Mouse (Mus musculus) fat pad, adult 2 months (tissue): ENCODE data around the gene Drc3.

Source experiments
- DNase-seq: peaks from one replicate; pipeline ENCODE4 v3.0.0-alpha.2; 2011; ENCODE audit warnings: low read depth, low spot score; ENCODE audit errors: extremely low read depth

The Drc3 gene

GRCm38 (mm10) chr11:60334124-60334523 lies 19.0 kb upstream of the Drc3 start:
- DNase-seq: no peak

GRCm38 (mm10) chr11:60335771-60336170 lies 17.4 kb upstream of the Drc3 start:
- DNase-seq: no peak

DNA sequence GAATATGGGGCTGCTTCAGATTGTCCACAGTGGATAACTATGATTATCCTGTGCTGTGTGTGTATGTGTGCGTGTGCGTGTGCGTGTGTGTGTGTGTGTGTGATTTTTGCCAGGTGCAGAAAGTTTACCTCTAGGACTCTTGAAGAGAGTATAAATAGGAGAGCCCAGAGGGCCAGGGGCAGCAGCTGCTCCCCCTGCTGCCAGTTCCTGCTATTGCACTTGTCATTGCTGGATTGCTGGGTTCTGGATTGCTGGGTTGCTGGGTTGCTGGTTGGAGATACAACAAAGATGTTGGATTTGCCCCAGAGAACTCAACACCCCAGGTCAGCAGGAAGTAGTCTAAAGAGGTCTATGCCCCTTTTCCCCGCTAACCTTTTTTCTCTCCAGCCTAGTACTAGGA lies 14.8 kb upstream of the Drc3 start:
- DNase-seq: no peak

DNA sequence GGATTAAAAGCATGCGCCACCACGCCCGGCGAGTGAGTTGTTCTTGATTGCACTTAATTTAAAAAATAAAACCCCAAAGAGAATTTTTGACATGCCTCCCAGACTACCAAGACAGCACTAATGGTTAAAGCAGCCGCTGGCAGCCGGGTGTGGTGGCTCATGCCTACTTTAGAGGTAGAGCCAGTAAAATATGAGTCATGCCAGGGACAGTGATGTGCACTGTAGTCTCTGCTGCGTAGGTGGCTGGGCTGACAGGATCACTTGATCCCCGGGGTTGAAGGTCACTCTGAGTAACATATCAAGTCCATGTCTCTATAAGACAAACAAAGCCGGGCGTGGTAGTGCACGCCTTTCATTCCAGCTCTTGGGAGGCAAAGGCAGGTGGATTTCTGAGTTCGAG lies 13.8 kb upstream of the Drc3 start:
- DNase-seq: peak; percentile 82

GRCm38 (mm10) chr11:60345868-60346267 lies 7.3 kb upstream of the Drc3 start:
- no peak for DNase-seq

- DNase-seq: no peak
Measured at GRCm38 (mm10) chr11:60346537-60346936, 6.6 kb upstream of the Drc3 start.

DNA sequence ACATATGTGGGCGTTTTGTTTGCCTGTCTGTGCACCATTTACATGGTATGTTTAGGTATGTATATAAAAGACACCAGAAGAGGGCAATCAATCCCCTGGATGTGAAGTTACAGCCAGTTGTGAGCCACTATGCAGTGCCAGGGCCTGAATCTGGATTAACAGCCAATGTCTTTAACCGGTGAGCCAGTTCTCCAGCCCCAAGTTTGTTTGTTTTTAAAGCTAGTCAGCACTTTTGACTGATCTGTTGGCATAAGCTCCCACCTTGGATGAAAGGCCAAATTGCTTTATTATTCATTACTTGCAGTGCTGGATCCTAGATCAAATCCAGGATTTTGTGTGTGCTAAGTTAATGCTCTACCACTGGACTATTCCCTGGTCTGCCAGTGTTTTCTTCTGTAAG lies 1.7 kb upstream of the Drc3 start:
- DNase-seq: no peak

- DNase-seq: no peak
Measured at GRCm38 (mm10) chr11:60351925-60352371, 1.2 kb upstream of the Drc3 start.

DNA sequence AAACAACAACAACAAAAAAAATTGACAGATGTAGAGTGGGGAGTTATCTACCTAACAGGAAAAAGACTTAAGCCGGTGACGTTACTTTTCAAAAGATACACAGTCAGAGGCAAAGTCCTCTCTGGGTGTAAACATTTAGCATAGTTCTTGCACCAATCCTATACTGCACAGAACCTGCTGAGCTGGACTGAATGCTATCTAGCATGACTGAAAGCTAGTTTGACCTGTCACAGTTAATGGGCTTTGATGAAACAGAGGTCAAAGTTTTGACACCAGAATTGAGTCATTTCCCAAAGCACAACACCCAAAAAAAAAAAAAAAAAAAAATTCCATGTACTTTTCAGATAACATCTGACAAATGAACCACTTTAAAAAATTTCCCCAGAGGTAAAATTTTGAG lies 2.8 kb downstream of the Drc3 start:
- peak; percentile 62 for DNase-seq

DNA sequence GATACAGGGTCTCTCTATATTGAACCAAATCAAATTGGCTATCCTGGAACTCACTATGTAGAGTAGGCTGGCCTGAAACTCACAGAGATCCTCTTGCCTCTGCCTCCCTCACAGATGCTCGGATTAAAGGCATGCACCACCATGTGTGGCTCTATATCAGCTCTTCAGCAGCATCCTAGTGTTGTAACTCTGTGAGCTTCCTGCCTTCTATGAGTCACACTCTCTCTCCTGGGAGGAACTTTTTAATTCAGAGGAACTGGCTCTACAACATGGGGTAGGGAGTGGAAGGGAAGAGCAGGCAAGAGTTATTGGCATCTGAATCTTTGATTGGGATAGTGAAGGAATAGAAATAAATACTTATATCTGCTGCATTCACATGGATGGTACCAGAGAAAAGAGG lies 4.0 kb downstream of the Drc3 start:
- no peak for DNase-seq

- no peak for DNase-seq
Measured at GRCm38 (mm10) chr11:60358548-60358947, 5.4 kb downstream of the Drc3 start.

- no peak for DNase-seq
Measured at GRCm38 (mm10) chr11:60359138-60359537, 6.0 kb downstream of the Drc3 start.

- DNase-seq: no peak
Measured at GRCm38 (mm10) chr11:60359936-60360335, 6.8 kb downstream of the Drc3 start.

- DNase-seq: peak; percentile 65
Measured at GRCm38 (mm10) chr11:60360631-60361201, 7.6 kb downstream of the Drc3 start.

DNA sequence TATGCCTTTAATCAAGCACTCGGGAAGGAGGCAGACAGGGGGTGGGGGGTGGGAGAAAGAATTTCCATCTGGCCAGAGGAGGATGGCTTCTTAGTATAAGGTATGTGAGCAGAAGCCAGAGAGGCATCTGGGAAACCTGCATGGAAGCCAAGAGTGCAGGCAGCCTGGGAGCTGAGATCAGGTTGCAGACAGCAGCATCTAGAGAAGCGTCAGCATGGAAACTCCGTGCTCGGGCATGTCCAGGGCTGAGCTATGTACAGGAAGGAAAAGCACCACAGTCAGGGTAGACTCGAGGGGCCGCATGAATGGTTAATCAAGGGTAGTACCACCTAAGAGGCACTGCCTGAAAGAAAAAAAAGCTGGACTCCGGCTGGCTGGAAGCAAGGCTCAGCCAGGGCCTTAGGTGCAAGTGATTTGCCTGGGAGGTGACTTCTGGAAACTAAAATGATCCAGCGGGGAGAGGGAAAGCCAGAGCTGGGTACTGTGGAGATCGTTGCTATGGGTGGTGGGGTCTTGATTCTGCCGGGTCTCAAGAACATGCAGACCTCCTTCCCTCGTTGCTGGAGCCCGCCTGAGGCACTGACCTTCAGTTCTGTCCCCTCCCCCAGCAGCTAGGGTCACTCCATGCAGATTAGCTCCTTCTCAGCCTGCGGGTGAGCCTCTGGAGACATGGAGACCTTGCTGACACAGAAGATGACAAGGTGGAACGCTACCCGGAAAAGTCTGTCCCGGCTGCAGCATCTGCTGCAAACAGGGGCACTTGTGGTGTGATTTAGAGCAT lies 13.3 kb downstream of the Drc3 start:
- DNase-seq: no peak

GRCm38 (mm10) chr11:60367256-60367655 lies 14.1 kb downstream of the Drc3 start:
- no peak for DNase-seq

GRCm38 (mm10) chr11:60368909-60369308 lies 15.8 kb downstream of the Drc3 start:
- no peak for DNase-seq

- DNase-seq: no peak
Measured at GRCm38 (mm10) chr11:60369448-60369847, 16.3 kb downstream of the Drc3 start.

DNA sequence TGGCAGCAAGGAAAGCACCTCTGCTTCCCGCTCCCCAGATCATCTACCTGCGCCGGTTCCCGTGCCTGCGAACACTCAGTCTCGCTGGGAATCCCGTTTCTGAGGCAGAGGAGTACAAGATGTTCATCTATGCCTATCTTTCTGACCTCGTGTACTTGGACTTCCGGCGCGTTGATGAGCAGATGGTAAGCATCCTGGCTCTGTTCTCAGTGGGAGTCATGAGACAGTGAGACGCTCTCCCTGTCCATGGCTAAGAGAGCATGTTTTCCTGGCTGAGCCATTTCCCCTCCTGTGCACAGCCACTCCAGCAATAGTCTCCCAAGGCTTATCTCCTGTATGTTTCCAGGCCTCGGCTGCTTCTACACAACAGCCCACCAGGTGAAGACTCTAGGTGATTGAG lies 17.3 kb downstream of the Drc3 start:
- DNase-seq: no peak

DNA sequence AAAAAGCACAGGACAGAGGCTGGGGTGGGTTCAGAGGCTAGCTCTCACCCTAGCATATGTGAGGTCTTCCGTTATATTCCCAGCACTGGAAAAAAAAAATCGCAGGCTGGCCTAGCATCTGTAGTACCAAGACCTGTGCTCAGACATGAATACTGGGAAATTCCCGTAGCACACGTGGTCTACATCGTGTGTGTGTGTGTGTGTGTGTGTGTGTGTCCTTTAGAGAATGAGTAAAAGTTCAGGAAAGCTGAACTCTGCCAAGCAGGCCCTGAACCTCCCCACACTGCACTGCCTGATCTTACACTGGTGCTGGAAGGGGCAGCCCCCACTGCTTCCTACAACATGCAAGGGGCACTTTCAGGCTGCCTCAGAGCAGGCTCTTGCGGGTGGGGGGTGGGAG lies 21.4 kb downstream of the Drc3 start:
- no peak for DNase-seq

- no peak for DNase-seq
Measured at GRCm38 (mm10) chr11:60383518-60383917, 30.4 kb downstream of the Drc3 start.

- DNase-seq: no peak
Measured at GRCm38 (mm10) chr11:60384762-60385421, 31.8 kb downstream of the Drc3 start.
